Mouse (Mus musculus): ENCODE data around the gene Sel1l2.
A peak's percentile ranks its signal among the peaks of the same experiment; 100 is the strongest.

The Sel1l2 gene

GRCm38 (mm10) chr2:140389525-140389924 lies at the start of gene Sel1l2:
Sel1l2 (minus strand) TSS chr2:140389706.
- DNase-seq = no peak

GRCm38 (mm10) chr2:140439081-140439480 lies 49.6 kb upstream of the Sel1l2 start:
- peak; percentile 9 to 64 for DNase-seq

GRCm38 (mm10) chr2:140427283-140427682 lies 37.8 kb upstream of the Sel1l2 start:
- peak; percentile 2 to 37 for DNase-seq

- no peak for DNase-seq
Measured at GRCm38 (mm10) chr2:140425844-140426243, 36.3 kb upstream of the Sel1l2 start.

GRCm38 (mm10) chr2:140395744-140396231 lies 6.3 kb upstream of the Sel1l2 start:
- DNase-seq = peak; percentile 50 to 65

- peak; percentile 98 to 99 for DNase-seq
Measured at GRCm38 (mm10) chr2:140395179-140395578, 5.7 kb upstream of the Sel1l2 start, which contains the start of gene Macrod2. Macrod2 (plus strand) TSS chr2:140395309.

GRCm38 (mm10) chr2:140364804-140365203 lies 24.7 kb downstream of the Sel1l2 start:
- DNase-seq = no peak

GRCm38 (mm10) chr2:140359905-140360304 lies 29.6 kb downstream of the Sel1l2 start:
- DNase-seq = no peak

- DNase-seq = no peak
Measured at GRCm38 (mm10) chr2:140342394-140342793, 47.1 kb downstream of the Sel1l2 start.

GRCm38 (mm10) chr2:140330508-140331306 lies 58.8 kb downstream of the Sel1l2 start:
- no peak for DNase-seq

GRCm38 (mm10) chr2:140302976-140303708 lies 86.4 kb downstream of the Sel1l2 start:
- DNase-seq = no peak

GRCm38 (mm10) chr2:140297155-140297554 lies 92.4 kb downstream of the Sel1l2 start:
- no peak for DNase-seq

GRCm38 (mm10) chr2:140293820-140294219 lies 95.7 kb downstream of the Sel1l2 start:
- no peak for DNase-seq

GRCm38 (mm10) chr2:140280808-140281207 lies 108.7 kb downstream of the Sel1l2 start:
- DNase-seq = no peak

- DNase-seq = no peak
Measured at GRCm38 (mm10) chr2:140255595-140256141, 133.8 kb downstream of the Sel1l2 start.

- DNase-seq = no peak
Measured at GRCm38 (mm10) chr2:140254256-140254655, 135.2 kb downstream of the Sel1l2 start.

GRCm38 (mm10) chr2:140243105-140243504 lies 146.4 kb downstream of the Sel1l2 start:
- DNase-seq = no peak

GRCm38 (mm10) chr2:140242398-140242797 lies 147.1 kb downstream of the Sel1l2 start:
- DNase-seq = no peak

GRCm38 (mm10) chr2:140237245-140237644 lies 152.3 kb downstream of the Sel1l2 start:
- no peak for DNase-seq

GRCm38 (mm10) chr2:140230295-140230694 lies 159.2 kb downstream of the Sel1l2 start:
- DNase-seq = no peak

- no peak for DNase-seq
Measured at GRCm38 (mm10) chr2:140220325-140220724, 169.2 kb downstream of the Sel1l2 start.

- DNase-seq = no peak
Measured at GRCm38 (mm10) chr2:140215965-140216364, 173.5 kb downstream of the Sel1l2 start.

GRCm38 (mm10) chr2:140215415-140215814 lies 174.1 kb downstream of the Sel1l2 start:
- DNase-seq = no peak
